1 mouse cellular context compared by ENCODE assay signal in the genomic region with DNA sequence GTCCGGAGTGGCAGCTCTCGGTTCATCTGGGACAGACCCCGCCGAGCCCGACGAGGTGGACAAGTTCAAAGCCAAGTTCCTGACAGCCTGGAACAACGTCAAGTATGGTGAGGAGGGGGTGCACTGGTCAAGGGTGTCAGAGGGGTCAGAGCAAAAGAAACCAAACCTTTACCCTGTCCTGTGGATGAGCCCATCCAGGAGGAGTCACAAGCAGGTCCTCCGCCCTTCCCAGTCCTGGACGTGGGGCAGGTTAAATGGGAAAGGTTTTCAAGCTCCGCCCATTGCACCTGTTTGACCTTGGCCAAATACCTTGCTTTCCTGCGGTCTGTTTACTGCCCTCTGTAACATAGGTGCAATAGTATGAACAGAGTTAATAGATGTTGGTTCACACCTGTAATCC.
TF ChIP-seq lines count a peak whose summit lies in the region.

No protein-coding gene starts in this region.

TF ChIP-seq in CH12.LX, 34 proteins besides CTCF, POLR2A, EP300 and RAD21:
- no peak for TF ChIP-seq MEF2A (IDR thresholded peaks at IDR 0.05; ENCODE audit: borderline replicate concordance, low read depth, low read length)
- TF ChIP-seq USF1 (IDR thresholded peaks at IDR 0.05; ENCODE audit: low read depth, low read length) = no peak
- no peak for TF ChIP-seq CHD2 (IDR thresholded peaks at IDR 0.05; ENCODE audit: low read length)
- no peak; the same call in none of the 2 replicates for TF ChIP-seq SIN3A (IDR thresholded peaks at IDR 0.05; ENCODE audit: low read length)
- TF ChIP-seq USF2 (conservative IDR thresholded peaks at IDR 0.05; ENCODE audit: low read depth, low read length) = no peak
- TF ChIP-seq JUND (conservative IDR thresholded peaks at IDR 0.05; ENCODE audit: low read depth, low read length) = no peak
- no peak for TF ChIP-seq NELFE (IDR thresholded peaks at IDR 0.05; ENCODE audit: low read depth, low read length)
- no peak for TF ChIP-seq IRF4 (IDR thresholded peaks at IDR 0.05; ENCODE audit: low read depth, low read length)
